Mouse (Mus musculus) lung, embryonic 16.5 days (tissue): ENCODE measurements around the gene Mapkapk2. TPM values are rescaled to one million over a fixed set of nuclear protein-coding genes. Genes with fewer than 3 reads are reported as not detected.
A peak's percentile ranks its signal among the peaks of the same experiment; 100 is the strongest.

ENCODE experiments used
- ATAC-seq: fragments of 200-750 bp; cut with Nextera tagmentation; 2 replicates; pipeline ENCODE4 v1.8.0; 2017; ENCODE audit warnings: low read depth, mild to moderate bottlenecking, moderate library complexity
- H3K27ac ChIP-seq: fragments of 300-500 bp; sonication (generic); 2 replicates; pipeline ENCODE4 v1.5.1; 2014; ENCODE audit warnings: mild to moderate bottlenecking, control low read depth, low read length
- H3K27me3 ChIP-seq: fragments of 300-500 bp; sonication (generic); 2 replicates; pipeline ENCODE4 v1.6.1; 2014; ENCODE audit warnings: low read depth, low read length, mixed read lengths; ENCODE audit not compliant: control insufficient read depth, insufficient read depth
- H3K36me3 ChIP-seq: fragments of 300-500 bp; sonication (generic); 2 replicates; pipeline ENCODE4 v1.6.1; 2014; ENCODE audit warnings: low read length; ENCODE audit not compliant: control insufficient read depth, insufficient read depth
- H3K4me1 ChIP-seq: fragments of 300-500 bp; sonication (generic); replicated peaks from 2 replicates; pipeline ENCODE4 v1.6.1; 2014; ENCODE audit warnings: low read length, mixed read lengths; ENCODE audit not compliant: control insufficient read depth, insufficient read depth
- H3K4me2 ChIP-seq: fragments of 300-500 bp; sonication (generic); 2 replicates; pipeline ENCODE4 v1.6.1; 2014; ENCODE audit warnings: low read depth, low read length, control low read depth
- H3K4me3 ChIP-seq: fragments of 300-500 bp; sonication (generic); 2 replicates; pipeline ENCODE4 v1.5.1; 2014; ENCODE audit warnings: mild to moderate bottlenecking, low read length, control low read depth
- H3K9ac ChIP-seq: fragments of 300-500 bp; sonication (generic); 2 replicates; pipeline ENCODE4 v1.6.1; 2014; ENCODE audit warnings: low read length, control low read depth
- H3K9me3 ChIP-seq: fragments of 300-500 bp; sonication (generic); 2 replicates; pipeline ENCODE4 v1.6.1; 2016; ENCODE audit warnings: low read length; ENCODE audit not compliant: control insufficient read depth
- WGBS: fragments of 180-500 bp; shearing (Covaris S2); extraction: QIAGEN DNeasy Blood & Tissue Kit; methylation state at CpG from one replicate; pipeline ENCODE4 v1.1.7; 2014; 5-methylcytosine and 5-hydroxymethylcytosine counted together
- polyA plus RNA-seq: library from polyadenylated mRNA; unstranded; fragments of >200 nt; fragmentation: Nextera tagmentation; extraction: Ambion mirVana; gene quantifications from 2 replicates; pipeline ENCODE4 v1.2.1, GENCODE M21; 2015

The Mapkapk2 gene
- polyA plus RNA-seq, 1 experiment from 2014 or later = 41.3 TPM

GRCm38 (mm10) chr1:131089525-131090127, 8.0 kb downstream of the Mapkapk2 start:
- no peak overlapping the region for H3K4me2 ChIP-seq
- no peak overlapping the region; the same call in 1 of the 2 replicates for H3K27ac ChIP-seq
- H3K4me3 ChIP-seq = no peak overlapping the region
- peaks cover 82% of the 10 kb centered on the region for H3K4me1 ChIP-seq
- 0 out of 2 replicates have a peak overlapping the region, but pooled peaks have one; percentile 26 for H3K9ac ChIP-seq
- peak; percentile 21; the same call in 1 of the 2 replicates for ATAC-seq
- H3K9me3 ChIP-seq = no peaks in the 10 kb centered on the region
- WGBS = 65% methylated on average over 2 of the region's 2 CpGs
- H3K27me3 ChIP-seq = no peaks in the 10 kb centered on the region
- H3K36me3 ChIP-seq = no peaks in the 10 kb centered on the region

GRCm38 (mm10) chr1:131088547-131088946, 9.1 kb downstream of the Mapkapk2 start:
- ATAC-seq = no peak
- Histone ChIP-seq H3K4me3 (no peak overlapping the region), H3K36me3 (no peaks in the 10 kb centered on the region), H3K27me3 (no peaks in the 10 kb centered on the region), H3K4me1 (peaks cover 82% of the 10 kb centered on the region), H3K9ac (no peak overlapping the region), H3K9me3 (no peaks in the 10 kb centered on the region), H3K4me2 (no peak overlapping the region), H3K27ac (0 out of 2 replicates have a peak overlapping the region, but pooled peaks have one; percentile 4)
- 26% methylated on average over 11 of the region's 11 CpGs for WGBS

DNA sequence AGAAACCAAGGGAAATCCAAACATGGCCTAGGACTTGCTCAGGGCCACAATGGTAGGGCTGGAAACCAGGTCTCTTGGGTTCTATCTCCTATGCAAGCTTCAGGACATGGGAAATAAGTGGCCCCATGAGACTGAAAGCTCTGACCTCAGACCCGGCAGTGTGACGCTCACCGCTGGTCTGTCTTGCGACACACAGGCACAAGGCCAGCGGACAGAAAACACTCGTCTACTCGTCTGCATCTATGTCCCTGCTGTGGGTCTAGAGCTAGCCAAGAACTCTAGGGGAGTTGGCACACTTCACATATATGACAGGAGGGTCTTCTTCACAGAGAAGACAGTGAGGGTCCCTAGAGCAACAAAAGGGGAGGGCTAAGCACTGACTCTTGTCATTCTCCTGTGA, 10.7 kb downstream of the Mapkapk2 start:
- 38% methylated on average over 7 of the region's 7 CpGs for WGBS
- peak; percentile 59 for ATAC-seq
- H3K27me3 ChIP-seq = no peaks in the 10 kb centered on the region
- H3K4me3 ChIP-seq = no peak overlapping the region
- H3K36me3 ChIP-seq = no peaks in the 10 kb centered on the region
- H3K4me2 ChIP-seq = no peak overlapping the region
- no peaks in the 10 kb centered on the region for H3K9me3 ChIP-seq
- no peak overlapping the region for H3K9ac ChIP-seq
- peak overlapping the region; percentile 58 for H3K27ac ChIP-seq
- H3K4me1 ChIP-seq = peaks cover 91% of the 10 kb centered on the region

- H3K9ac ChIP-seq = no peak overlapping the region
- H3K4me1 ChIP-seq = peaks cover 93% of the 10 kb centered on the region
- no peak for ATAC-seq
- H3K9me3 ChIP-seq = no peaks in the 10 kb centered on the region
- no peaks in the 10 kb centered on the region for H3K36me3 ChIP-seq
- WGBS = 34% methylated on average over 4 of the region's 4 CpGs
- no peaks in the 10 kb centered on the region for H3K27me3 ChIP-seq
- no peak overlapping the region for H3K4me2 ChIP-seq
- no peak overlapping the region for H3K4me3 ChIP-seq
- H3K27ac ChIP-seq = peak overlapping the region; percentile 58
Measured at GRCm38 (mm10) chr1:131085957-131086739, 11.5 kb downstream of the Mapkapk2 start.

DNA sequence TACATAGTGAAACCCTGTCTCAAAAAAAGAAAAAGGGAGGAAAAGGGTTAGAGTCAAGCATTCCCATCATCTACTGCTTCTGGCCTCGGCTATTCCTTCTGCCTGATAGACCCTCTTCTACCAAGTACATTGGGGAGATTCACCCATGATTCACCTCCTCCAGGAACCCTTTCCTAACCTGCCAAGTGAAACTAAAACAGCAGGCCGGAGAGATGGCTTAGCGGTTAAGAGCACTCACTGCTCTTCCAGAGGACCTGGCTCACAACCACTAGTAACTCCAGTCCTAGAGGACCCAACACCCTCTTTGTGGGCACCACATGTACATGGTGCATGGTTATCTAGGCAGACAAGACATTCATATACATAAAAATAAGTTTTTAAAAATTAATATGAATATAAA, 12.4 kb downstream of the Mapkapk2 start:
- Histone ChIP-seq H3K4me2 (no peak overlapping the region), H3K27me3 (no peaks in the 10 kb centered on the region), H3K9me3 (no peaks in the 10 kb centered on the region), H3K27ac (peak overlapping the region; percentile 96), H3K4me3 (no peak overlapping the region), H3K36me3 (no peaks in the 10 kb centered on the region), H3K4me1 (peaks cover 93% of the 10 kb centered on the region), H3K9ac (no peak overlapping the region; the same call in 1 of the 2 replicates)
- 58% methylated on average over 3 of the region's 3 CpGs for WGBS
- no peak for ATAC-seq

- no peaks in the 10 kb centered on the region for H3K9me3 ChIP-seq
- peaks cover 92% of the 10 kb centered on the region for H3K4me1 ChIP-seq
- H3K4me3 ChIP-seq = no peak overlapping the region
- H3K27ac ChIP-seq = peak overlapping the region; percentile 96
- H3K36me3 ChIP-seq = no peaks in the 10 kb centered on the region
- 18% methylated on average over 8 of the region's 8 CpGs for WGBS
- peak; percentile 59 for ATAC-seq
- no peak overlapping the region for H3K9ac ChIP-seq
- H3K27me3 ChIP-seq = no peaks in the 10 kb centered on the region
- H3K4me2 ChIP-seq = peak overlapping the region; percentile 18; the same call in 1 of the 2 replicates
Measured at GRCm38 (mm10) chr1:131084289-131084688, 13.3 kb downstream of the Mapkapk2 start.

GRCm38 (mm10) chr1:131083609-131084008, 14.0 kb downstream of the Mapkapk2 start:
- ATAC-seq = peak; percentile 67
- H3K27ac ChIP-seq = peak overlapping the region; percentile 96
- peak overlapping the region; percentile 31; the same call in 1 of the 2 replicates for H3K9ac ChIP-seq
- H3K36me3 ChIP-seq = no peaks in the 10 kb centered on the region
- peaks cover 92% of the 10 kb centered on the region for H3K4me1 ChIP-seq
- H3K4me3 ChIP-seq = no peak overlapping the region
- H3K27me3 ChIP-seq = no peaks in the 10 kb centered on the region
- peak overlapping the region; percentile 38 for H3K4me2 ChIP-seq
- H3K9me3 ChIP-seq = no peaks in the 10 kb centered on the region
- WGBS = under 1% methylated on average over 4 of the region's 4 CpGs

GRCm38 (mm10) chr1:131083122-131083521, 14.5 kb downstream of the Mapkapk2 start:
- 28% methylated on average over 5 of the region's 5 CpGs for WGBS
- no peak for ATAC-seq
- Histone ChIP-seq H3K4me2 (peak overlapping the region; percentile 38), H3K4me1 (peaks cover 88% of the 10 kb centered on the region), H3K36me3 (no peaks in the 10 kb centered on the region), H3K9ac (peak overlapping the region; percentile 31; the same call in 1 of the 2 replicates), H3K27me3 (no peaks in the 10 kb centered on the region), H3K4me3 (no peak overlapping the region), H3K27ac (peak overlapping the region; percentile 96), H3K9me3 (no peaks in the 10 kb centered on the region)

DNA sequence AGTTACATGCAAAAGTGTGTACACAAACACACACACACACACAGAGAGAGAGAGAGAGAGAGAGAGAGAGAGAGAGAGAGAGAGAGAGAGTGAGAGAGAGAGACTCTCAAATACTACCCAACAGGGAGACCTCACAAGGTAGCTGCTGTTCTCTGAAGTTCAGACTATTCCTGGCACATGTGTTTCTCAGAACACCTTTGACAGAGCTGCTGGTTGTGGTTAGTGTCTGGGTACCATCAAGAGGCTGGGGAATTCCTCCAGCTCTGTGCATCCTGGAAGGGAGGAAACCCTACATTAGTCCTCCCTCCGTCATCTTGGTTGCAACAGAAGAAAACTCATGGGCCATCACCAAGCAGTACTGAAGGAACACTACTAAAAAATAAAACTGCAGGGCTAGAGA, 16.9 kb downstream of the Mapkapk2 start:
- no peak for ATAC-seq
- Histone ChIP-seq H3K27me3 (no peaks in the 10 kb centered on the region), H3K27ac (peak overlapping the region; percentile 86), H3K4me3 (no peak overlapping the region), H3K36me3 (no peaks in the 10 kb centered on the region), H3K9me3 (no peaks in the 10 kb centered on the region), H3K4me1 (peaks cover 73% of the 10 kb centered on the region), H3K4me2 (no peak overlapping the region), H3K9ac (no peak overlapping the region)
- 85% methylated on average over 1 of the region's 1 CpGs for WGBS
